Mouse (Mus musculus) heart, embryonic 14.5 days (tissue): ENCODE measurements around the gene Selenov. TPM values are rescaled to one million over a fixed set of nuclear protein-coding genes. Genes with fewer than 3 reads are reported as not detected.

Source experiments
- ATAC-seq: fragments of 200-750 bp; cut with Nextera tagmentation; 2 replicates; pipeline ENCODE4 v1.8.0; 2017; ENCODE audit warnings: low read depth, moderate TSS enrichment; ENCODE audit not compliant: insufficient number of reproducible peaks, insufficient read depth, low FRiP score
- H3K27ac ChIP-seq, 2 experiments: fragments of 200-500 bp in 1 of 2; fragments of 300-500 bp in 1 of 2; sonication (generic) in 1 of 2; replicated peaks in 1 of 2; 2 replicates each; pipeline ENCODE4 v1.5.1; 2012 to 2014; ENCODE audit warnings: low read depth in 2 of 2, low read length in 2 of 2, control low read depth in 1 of 2, mild to moderate bottlenecking in 1 of 2, mixed read lengths in 1 of 2; ENCODE audit not compliant: control insufficient read depth in 1 of 2, insufficient read depth in 1 of 2
- H3K27me3 ChIP-seq: fragments of 300-500 bp; sonication (generic); 2 replicates; pipeline ENCODE4 v1.6.1; 2014; ENCODE audit warnings: mild to moderate bottlenecking, low read length, control low read depth; ENCODE audit not compliant: control insufficient read depth, insufficient read depth
- H3K36me3 ChIP-seq: fragments of 300-500 bp; sonication (generic); 2 replicates; pipeline ENCODE4 v1.6.1; 2014; ENCODE audit warnings: mild to moderate bottlenecking, control low read depth, low read length, mixed read lengths; ENCODE audit not compliant: control insufficient read depth, insufficient read depth
- H3K4me1 ChIP-seq, 2 experiments: fragments of 200-500 bp in 1 of 2; fragments of 300-500 bp in 1 of 2; sonication (generic) in 1 of 2; 2 replicates each; pipeline ENCODE4 v1.6.1; 2012 to 2014; ENCODE audit warnings: low read length in 2 of 2, control low read depth in 1 of 2, mixed read lengths in 1 of 2; ENCODE audit not compliant: control insufficient read depth in 2 of 2, insufficient read depth in 2 of 2
- H3K4me2 ChIP-seq: fragments of 300-500 bp; sonication (generic); 2 replicates; pipeline ENCODE4 v1.6.1; 2014; ENCODE audit warnings: mild to moderate bottlenecking, low read length
- H3K4me3 ChIP-seq, 2 experiments: fragments of 200-500 bp in 1 of 2; fragments of 300-500 bp in 1 of 2; sonication (generic) in 1 of 2; 2 replicates each; pipeline ENCODE4 v1.5.1; 2012 to 2014; ENCODE audit warnings: low read length in 2 of 2, mild to moderate bottlenecking in 2 of 2, control low read depth in 1 of 2, low read depth in 1 of 2, moderate library complexity in 1 of 2; ENCODE audit not compliant: control insufficient read depth in 1 of 2, insufficient read depth in 1 of 2
- H3K9ac ChIP-seq: fragments of 300-500 bp; sonication (generic); 2 replicates; pipeline ENCODE4 v1.6.1; 2014; ENCODE audit warnings: mild to moderate bottlenecking, low read length
- H3K9me3 ChIP-seq: fragments of 300-500 bp; sonication (generic); 2 replicates; pipeline ENCODE4 v1.6.1; 2016; ENCODE audit warnings: low read length, control low read depth; ENCODE audit not compliant: control insufficient read depth
- WGBS: fragments of 180-500 bp; shearing (Covaris S2); extraction: QIAGEN DNeasy Blood & Tissue Kit; methylation state at CpG from one replicate; pipeline ENCODE4 v1.1.7; 2014; 5-methylcytosine and 5-hydroxymethylcytosine counted together
- polyA plus RNA-seq: library from polyadenylated mRNA; unstranded; fragments of >200 nt; fragmentation: Nextera tagmentation; extraction: Ambion mirVana; gene quantifications from 2 replicates; pipeline ENCODE4 v1.2.1, GENCODE M21; 2014

Gene Selenov
- polyA plus RNA-seq, 1 experiment from 2014 or later, result not detected

GRCm38 (mm10) chr7:28306216-28306615 is 15.2 kb upstream of the Selenov start:
- ATAC-seq, result no peak
- Histone ChIP-seq H3K9me3 (no peaks in the 10 kb centered on the region), H3K4me2 (no peak overlapping the region), H3K27ac (no peak overlapping the region), H3K27me3 (peaks cover 21% of the 10 kb centered on the region), H3K36me3 (peaks cover 57% of the 10 kb centered on the region), H3K4me3 (no peak overlapping the region), H3K9ac (no peak overlapping the region), H3K4me1 (peaks cover 5 to 16% of the 10 kb centered on the region in 2 experiments; a peak in 1 of 4 replicates)
- 83% methylated on average over 8 of the region's 8 CpGs for WGBS

- whole genome bisulfite sequencing, result 81% methylated on average over 10 of the region's 10 CpGs
- Histone ChIP-seq H3K4me3 (no peak overlapping the region), H3K27me3 (peaks cover 25% of the 10 kb centered on the region), H3K36me3 (peaks cover 57% of the 10 kb centered on the region), H3K4me1 (peaks cover 0 to 12% of the 10 kb centered on the region in 2 experiments; a peak in 1 of 4 replicates), H3K9ac (no peak overlapping the region), H3K4me2 (no peak overlapping the region), H3K9me3 (no peaks in the 10 kb centered on the region), H3K27ac (no peak overlapping the region)
- no peak for ATAC-seq
Observed at GRCm38 (mm10) chr7:28305641-28306040, 14.7 kb upstream of the Selenov start.

- Histone ChIP-seq H3K4me3 (peak within 1 kb of the TSS; percentile 32 to 38), H3K4me2 (peak within 1 kb of the TSS; percentile 71), H3K36me3 (peaks cover 21% of the 10 kb centered on the region), H3K27me3 (peaks cover 61% of the 10 kb centered on the region), H3K27ac (no peak within 1 kb of the TSS), H3K9ac (peak within 1 kb of the TSS; percentile 30), H3K4me1 (peaks cover 0 to 9% of the 10 kb centered on the region in 2 experiments; a peak in 1 of 4 replicates), H3K9me3 (no peaks in the 10 kb centered on the region)
- 1% methylated on average over 30 of the region's 30 CpGs for WGBS
- no peak for ATAC-seq
Observed at GRCm38 (mm10) chr7:28301616-28302433, 10.8 kb upstream of the Selenov start, which contains the start of gene Dll3. Gene Dll3, minus strand, starts transcription at chr7:28302238.

- Histone ChIP-seq H3K27me3 (peaks cover 85% of the 10 kb centered on the region), H3K4me1 (peaks cover 2 to 9% of the 10 kb centered on the region in 2 experiments; a peak in 1 of 4 replicates), H3K9ac (peak overlapping the region; percentile 11; the same call in 1 of the 2 replicates), H3K9me3 (no peaks in the 10 kb centered on the region), H3K4me2 (peak overlapping the region; percentile 8; the same call in 1 of the 2 replicates), H3K36me3 (no peaks in the 10 kb centered on the region), H3K4me3 (no peak overlapping the region), H3K27ac (no peak overlapping the region)
- WGBS, result 34% methylated on average over 43 of the region's 43 CpGs
- ATAC-seq, result no peak
Observed at GRCm38 (mm10) chr7:28298837-28299625, 8.0 kb upstream of the Selenov start.

- H3K27ac ChIP-seq, result no peak overlapping the region
- no peak for ATAC-seq
- H3K9ac ChIP-seq, result peak overlapping the region; percentile 63
- H3K9me3 ChIP-seq, result no peaks in the 10 kb centered on the region
- H3K4me2 ChIP-seq, result peak overlapping the region; percentile 72
- peaks cover 5 to 6% of the 10 kb centered on the region in 2 experiments; a peak in 2 of 4 replicates for H3K4me1 ChIP-seq
- H3K27me3 ChIP-seq, result peaks cover 93% of the 10 kb centered on the region
- 10% methylated on average over 60 of the region's 63 CpGs for WGBS
- peak overlapping the region; percentile 45 to 64 for H3K4me3 ChIP-seq
- H3K36me3 ChIP-seq, result no peaks in the 10 kb centered on the region
Observed at GRCm38 (mm10) chr7:28294481-28294880, 3.5 kb upstream of the Selenov start.

GRCm38 (mm10) chr7:28290165-28290564 is 821 bp downstream of the Selenov start:
- ATAC-seq, result no peak
- WGBS, result under 1% methylated on average over 17 of the region's 18 CpGs
- Histone ChIP-seq H3K9ac (peak overlapping the region; percentile 36; the same call in 1 of the 2 replicates), H3K36me3 (no peaks in the 10 kb centered on the region), H3K27me3 (peaks cover 78% of the 10 kb centered on the region), H3K9me3 (no peaks in the 10 kb centered on the region), H3K27ac (no peak overlapping the region), H3K4me2 (peak overlapping the region; percentile 56), H3K4me1 (peaks cover 5 to 6% of the 10 kb centered on the region in 2 experiments; a peak in 2 of 4 replicates), H3K4me3 (peak overlapping the region in 1 of 2 experiments; percentile 29; a peak in 2 of 4 replicates)

GRCm38 (mm10) chr7:28280630-28281029 is 10.4 kb downstream of the Selenov start:
- H3K27ac ChIP-seq, result no peak overlapping the region
- H3K4me1 ChIP-seq, result peaks cover 4 to 5% of the 10 kb centered on the region in 2 experiments; a peak in 3 of 4 replicates
- H3K9ac ChIP-seq, result no peak overlapping the region
- H3K9me3 ChIP-seq, result no peaks in the 10 kb centered on the region
- 73% methylated on average over 7 of the region's 7 CpGs for WGBS
- no peak overlapping the region for H3K4me3 ChIP-seq
- H3K4me2 ChIP-seq, result no peak overlapping the region
- H3K27me3 ChIP-seq, result no peaks in the 10 kb centered on the region
- no peaks in the 10 kb centered on the region for H3K36me3 ChIP-seq
- ATAC-seq, result no peak
